Mouse (Mus musculus): ENCODE measurements around the gene Phxr2.
"Not testable (repeated sequence)": the region's sequence is repeated elsewhere in the genome, so short reads cannot be mapped to it uniquely, and the experiment has no call there.

Phxr2 gene

GRCm38 (mm10) chr10:99126225-99126624, at the start of gene Phxr2:
TSS of gene Phxr2 (minus strand) at chr10:99126325.
- no peak for DNase-seq (ENCODE audit: low spot score in 2 of 2)

DNA sequence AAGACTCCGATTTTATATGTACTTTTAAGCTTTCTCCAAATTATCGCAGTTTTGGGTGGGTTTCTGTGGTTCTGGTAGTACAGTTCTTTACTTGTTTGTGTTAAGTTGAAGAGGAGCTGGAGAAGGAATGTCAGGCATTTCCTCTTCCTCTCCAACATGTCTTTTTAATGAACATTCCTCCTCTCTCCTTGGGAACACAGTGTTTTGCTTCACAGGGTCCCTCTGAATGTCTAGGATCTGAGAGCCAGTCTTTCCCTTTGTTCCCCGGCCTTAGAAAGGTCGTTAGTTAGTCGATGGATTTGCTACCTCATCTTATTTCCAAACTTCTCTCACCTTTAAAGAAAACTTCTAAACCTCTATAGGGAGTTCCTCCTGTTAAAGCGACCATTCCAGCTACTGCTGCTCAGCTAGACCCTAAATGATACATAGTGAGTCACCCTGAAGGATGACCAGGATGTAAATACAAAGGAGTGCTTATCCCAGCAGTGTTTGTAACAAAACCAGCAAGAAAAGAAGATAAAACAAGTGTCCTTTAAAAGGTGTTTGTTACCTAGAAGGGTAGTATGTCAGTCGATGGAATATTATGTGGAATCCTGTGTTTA, 46.9 kb upstream of the Phxr2 start:
- DNase-seq (ENCODE audit: low spot score in 2 of 2): no peak

GRCm38 (mm10) chr10:99171961-99172497, 45.9 kb upstream of the Phxr2 start:
- peak; percentile 34 to 37 for DNase-seq (ENCODE audit: low spot score in 2 of 2)

DNA sequence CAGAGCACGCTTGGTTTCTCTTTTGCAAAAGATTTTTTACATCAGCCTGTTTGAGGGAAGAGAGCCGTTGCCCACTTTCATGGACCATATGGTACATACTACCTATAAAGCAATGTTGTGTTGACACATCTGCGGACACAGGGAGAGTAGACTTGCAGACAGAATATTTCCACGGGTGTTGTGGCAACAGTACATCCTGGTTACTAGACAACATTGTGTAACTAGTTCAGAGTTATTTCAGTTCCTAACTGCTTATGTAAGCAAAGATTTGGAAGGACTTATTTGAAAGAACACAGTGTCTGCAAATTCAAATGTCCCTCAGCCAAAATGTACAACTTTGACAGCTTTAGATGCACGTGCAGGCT, 43.6 kb upstream of the Phxr2 start:
- DNase-seq (ENCODE audit: low spot score in 2 of 2): peak; percentile 45 to 55

GRCm38 (mm10) chr10:99168840-99169764, 43.0 kb upstream of the Phxr2 start:
- peak; percentile 33 to 45 for DNase-seq (ENCODE audit: low spot score in 2 of 2)

- no peak for DNase-seq (ENCODE audit: low spot score in 2 of 2)
Observed at GRCm38 (mm10) chr10:99168404-99168803, 42.3 kb upstream of the Phxr2 start.

GRCm38 (mm10) chr10:99166392-99166791, 40.3 kb upstream of the Phxr2 start:
- DNase-seq (ENCODE audit: low spot score in 2 of 2): peak; percentile 33 to 52

- DNase-seq (ENCODE audit: low spot score in 2 of 2): no peak
Observed at GRCm38 (mm10) chr10:99165751-99166282, 39.7 kb upstream of the Phxr2 start.

DNA sequence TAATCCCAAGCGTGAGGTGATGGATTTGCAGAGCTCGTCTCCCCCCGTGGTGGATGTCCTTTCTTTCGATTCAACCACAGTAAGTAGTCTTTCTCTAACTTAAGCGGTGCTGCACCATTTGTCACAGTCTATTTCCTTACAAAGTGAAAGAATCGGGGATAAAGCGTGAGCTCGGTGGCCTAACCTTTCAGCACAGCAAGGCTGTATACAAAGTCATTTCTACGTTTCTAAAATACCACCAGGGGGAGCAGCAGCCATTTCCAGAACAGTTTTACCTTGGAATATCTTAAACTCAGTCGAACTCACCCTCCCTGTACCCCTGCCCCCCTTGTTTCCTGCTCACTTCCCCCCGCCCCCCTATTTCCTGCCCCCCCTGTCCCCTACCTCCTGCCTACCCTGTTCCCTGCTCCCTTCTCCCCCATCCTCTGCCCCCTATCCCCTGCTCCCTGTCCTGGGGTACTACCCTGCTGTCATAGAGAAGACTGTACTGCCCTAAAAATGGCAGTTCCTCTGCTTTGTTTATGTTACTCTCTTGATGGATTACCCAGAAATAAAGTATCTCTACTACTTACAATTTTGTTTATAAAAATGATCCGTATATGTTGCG, 38.8 kb upstream of the Phxr2 start:
- DNase-seq (ENCODE audit: low spot score in 2 of 2): peak; percentile 32 to 43

- no peak for DNase-seq (ENCODE audit: low spot score in 2 of 2)
Observed at GRCm38 (mm10) chr10:99163002-99163401, 36.9 kb upstream of the Phxr2 start.

- peak; percentile 10 to 26 for DNase-seq (ENCODE audit: low spot score in 2 of 2)
Observed at GRCm38 (mm10) chr10:99161987-99162582, 36.0 kb upstream of the Phxr2 start.

DNA sequence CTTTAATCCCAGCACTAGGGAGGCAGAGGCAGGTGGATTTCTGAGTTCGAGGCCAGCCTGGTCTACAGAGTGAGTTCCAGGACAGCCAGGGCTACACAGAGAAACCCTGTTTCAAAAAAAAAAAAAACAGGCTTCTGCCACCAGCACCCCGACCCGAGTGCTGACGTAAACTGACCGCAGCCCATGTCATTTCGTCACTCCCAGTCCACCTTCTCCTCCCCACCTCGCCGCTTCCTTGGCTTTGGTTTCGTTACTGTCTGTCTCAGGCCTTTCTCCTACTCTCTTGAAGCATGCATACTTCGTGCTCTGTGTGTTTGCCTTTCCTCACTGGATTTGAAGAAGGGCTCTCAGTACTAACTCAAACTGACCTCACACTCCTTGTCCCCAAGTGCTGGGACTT, 31.6 kb upstream of the Phxr2 start:
- DNase-seq (ENCODE audit: low spot score in 2 of 2): not testable (repeated sequence)

GRCm38 (mm10) chr10:99156808-99157207, 30.7 kb upstream of the Phxr2 start:
- no peak for DNase-seq (ENCODE audit: low spot score in 2 of 2)

GRCm38 (mm10) chr10:99154635-99155034, 28.5 kb upstream of the Phxr2 start:
- DNase-seq (ENCODE audit: low spot score in 2 of 2): no peak

DNA sequence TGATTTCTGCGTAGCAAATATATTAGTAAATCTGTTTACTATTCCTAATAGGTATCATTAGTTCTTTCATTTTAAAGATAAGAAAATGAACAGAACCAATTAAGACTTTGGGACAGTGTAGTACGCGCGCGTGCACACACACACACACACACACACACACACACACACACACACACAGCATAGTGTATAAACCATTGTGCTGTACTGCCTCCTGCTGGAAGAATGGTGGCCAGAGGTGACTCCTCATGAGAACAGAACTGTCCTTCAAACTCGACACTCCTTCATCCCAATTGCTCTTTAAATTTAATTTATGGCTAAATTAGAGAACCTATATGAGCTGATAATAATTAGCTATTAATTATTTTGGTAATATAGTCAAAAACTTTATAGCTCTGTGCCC, 25.9 kb upstream of the Phxr2 start:
- DNase-seq (ENCODE audit: low spot score in 2 of 2): no peak

GRCm38 (mm10) chr10:99151580-99151979, 25.5 kb upstream of the Phxr2 start:
- DNase-seq (ENCODE audit: low spot score in 2 of 2): no peak

DNA sequence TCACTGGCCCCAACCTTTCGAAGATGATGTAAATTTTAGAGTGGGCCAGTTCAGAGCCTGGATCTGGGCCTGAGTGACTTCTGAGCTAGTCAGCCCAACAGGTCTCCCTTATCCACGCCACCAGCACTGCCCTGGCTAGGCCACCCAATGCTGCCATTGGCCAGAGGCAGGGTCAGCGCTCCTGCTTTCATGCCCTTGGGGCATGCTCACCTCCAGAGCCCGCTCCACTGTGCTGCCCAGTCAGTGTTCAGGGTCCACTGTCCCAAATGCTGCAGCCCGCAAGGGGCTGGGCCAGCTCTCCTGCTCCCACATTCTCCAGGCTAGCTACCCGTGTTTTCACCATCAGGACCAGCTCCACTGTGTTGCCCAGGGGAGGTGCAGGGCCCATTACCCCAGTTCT, 23.9 kb upstream of the Phxr2 start:
- DNase-seq (ENCODE audit: low spot score in 2 of 2): no peak

- no peak for DNase-seq (ENCODE audit: low spot score in 2 of 2)
Observed at GRCm38 (mm10) chr10:99146596-99146995, 20.5 kb upstream of the Phxr2 start.

GRCm38 (mm10) chr10:99145611-99146010, 19.5 kb upstream of the Phxr2 start:
- no peak for DNase-seq (ENCODE audit: low spot score in 2 of 2)

DNA sequence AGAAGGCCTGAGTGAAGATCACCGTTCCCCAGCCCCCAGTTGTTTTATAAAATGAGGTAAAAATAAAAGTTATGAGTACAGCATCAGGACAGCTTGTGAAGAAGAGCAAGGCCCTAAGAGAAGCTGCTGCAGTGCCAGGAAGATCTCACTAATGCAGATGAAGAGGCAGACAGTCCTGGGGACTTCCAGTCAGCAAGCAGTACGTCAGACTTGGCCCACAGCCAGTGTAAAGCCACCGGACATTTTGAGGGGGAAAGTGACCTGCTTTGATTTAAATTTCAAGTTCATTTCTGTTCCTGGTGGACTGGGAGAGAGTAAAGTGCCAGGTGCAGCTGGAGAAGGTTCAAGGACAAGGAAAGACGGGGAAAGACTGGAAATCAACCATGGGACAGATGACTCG, 10.2 kb upstream of the Phxr2 start:
- DNase-seq (ENCODE audit: low spot score in 2 of 2): no peak

DNA sequence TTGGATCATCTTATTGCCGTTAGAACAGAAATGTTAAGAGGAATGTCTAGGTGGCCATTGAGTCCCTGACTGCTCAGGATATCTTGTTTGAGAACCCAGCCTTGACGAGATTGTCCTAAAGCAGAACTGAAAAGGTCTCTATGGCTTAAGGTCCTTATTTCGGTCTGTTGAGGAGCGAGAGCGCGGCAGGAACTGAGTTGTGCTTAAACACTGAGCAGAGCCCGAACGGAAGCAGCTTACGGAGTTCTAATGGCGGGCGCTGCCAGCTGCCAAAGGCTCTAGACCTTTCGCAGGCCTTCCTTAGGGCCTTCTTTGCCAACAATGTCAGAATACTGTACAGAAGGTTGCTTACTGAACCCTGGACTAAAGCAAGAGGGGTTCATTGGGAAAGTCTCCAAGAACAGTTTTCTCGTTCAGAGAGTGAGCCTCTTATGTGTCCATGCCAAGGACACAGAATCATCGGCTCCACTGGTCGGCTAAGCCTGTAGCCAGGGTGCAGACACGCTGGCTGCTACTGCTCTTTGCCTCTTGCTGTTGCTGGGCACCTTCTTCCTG, 7.3 kb upstream of the Phxr2 start:
- DNase-seq (ENCODE audit: low spot score in 2 of 2): no peak

All from right cerebral cortex, adult 2 months (tissue).